In genomic region chr11:19340889-19341288, GRCm38 (mm10) we compare ENCODE assay signal across 18 mouse cellular contexts.
"Had no signal": no experiment of that assay in that cellular context is flagged by ENCODE, and none has a peak within 500 bp of the region (broad histone marks: within the 10 kb centered on the region; RNA-seq: fewer than 3 reads in every experiment).

No protein-coding gene starts in this region.

- H3K9me3 ChIP-seq: midbrain, embryonic 10.5 days; midbrain, embryonic 13.5 days; neural tube, embryonic 13.5 days; neural tube, embryonic 15.5 days had no signal

- ATAC-seq: midbrain, embryonic 13.5 days; midbrain, embryonic 16.5 days had no signal

- H3K27me3 ChIP-seq: midbrain, embryonic 13.5 days; neural tube, embryonic 13.5 days; neural tube, embryonic 15.5 days had no signal

- H3K9ac ChIP-seq: lung, embryonic 14.5 days; midbrain, embryonic 13.5 days; neural tube, embryonic 13.5 days; neural tube, embryonic 15.5 days had no signal

- H3K4me3 ChIP-seq: midbrain, embryonic 10.5 days; midbrain, embryonic 13.5 days; myocyte; neural tube, embryonic 13.5 days; neural tube, embryonic 15.5 days had no signal

- H3K27ac ChIP-seq: midbrain, embryonic 10.5 days; midbrain, embryonic 13.5 days; neural tube, embryonic 13.5 days; neural tube, embryonic 15.5 days had no signal

- H3K4me1 ChIP-seq: midbrain, embryonic 13.5 days; neural tube, embryonic 13.5 days; neural tube, embryonic 15.5 days had no signal

- H3K36me3 ChIP-seq: midbrain, embryonic 10.5 days; midbrain, embryonic 13.5 days; neural tube, embryonic 13.5 days; neural tube, embryonic 15.5 days had no signal

- H3K4me2 ChIP-seq: lung, embryonic 14.5 days; midbrain, embryonic 13.5 days; neural tube, embryonic 13.5 days; neural tube, embryonic 15.5 days had no signal

- DNase-seq: lung, adult 18-20 months; lung, embryonic 14.5 days; lung, postnatal 10 days; lung, postnatal 4 days; retina, postnatal 1 day; right cerebral cortex, adult 18-20 months; right cerebral cortex, postnatal 25 days; right cerebral cortex, postnatal 4 days; spleen, adult 18-20 months; thymus, adult 18-20 months; thymus, postnatal 25 days; thymus, postnatal 4 days had no signal
